Mouse (Mus musculus) E14TG2a.4 (cell line): ENCODE measurements around the gene Spsb3.

Source experiments
- CTCF ChIP-seq: conservative IDR thresholded peaks from 2 replicates; pipeline ENCODE4 v1.5.1; 2014; ENCODE audit warnings: low read length
- POU5F1 ChIP-seq: IDR thresholded peaks from 2 replicates; pipeline ENCODE4 v1.6.1; 2014; ENCODE audit warnings: low read length, borderline replicate concordance

GRCm38 (mm10) chr17:24898041-24898854, 11.8 kb downstream of the Spsb3 start:
- no peak for TF ChIP-seq CTCF
- no peak for TF ChIP-seq POU5F1
